ENCODE assay signal across 16 mouse cellular contexts in genomic region chr13:55870001-55870400, GRCm38 (mm10). TPM values are rescaled to one million over a fixed set of nuclear protein-coding genes. Genes with fewer than 3 reads are reported as not detected.
DNase-seq lines count a peak whose midpoint lies in the region; TF ChIP-seq lines count a peak whose summit lies in the region.
"Had no signal": no experiment of that assay in that cellular context is flagged by ENCODE, and none has a peak within 500 bp of the region (broad histone marks: within the 10 kb centered on the region; RNA-seq: fewer than 3 reads in every experiment).

No protein-coding gene starts in this region.

- no peak overlapping the region for H3K4me3 ChIP-seq in kidney, adult 2 months (ENCODE audit: insufficient read depth, low read depth, low read length)
- no peak overlapping the region for H3K4me3 ChIP-seq in testis, adult 2 months (ENCODE audit: control insufficient read depth, low read depth, low read length)
- no peak overlapping the region for H3K4me3 ChIP-seq in limb, embryonic 10.5 days
- H3K4me3 ChIP-seq: embryonic facial prominence, embryonic 15.5 days; heart, embryonic 15.5 days; liver, embryonic 13.5 days had no signal

- TF ChIP-seq CTCF in kidney, adult 2 months (conservative IDR thresholded peaks at IDR 0.05; ENCODE audit: insufficient read depth, insufficient read length, low read depth, low read length) = 0 out of 2 replicates have a peak, but pooled peaks have one; percentile 16
- TF ChIP-seq CTCF in testis, adult 2 months (IDR thresholded peaks at IDR 0.05; ENCODE audit: control insufficient read depth, insufficient read depth, insufficient replicate concordance, low read depth, low read length) = peak; percentile 31; the same call in 1 of the 2 replicates

- H3K36me3 ChIP-seq in kidney, adult 2 months (ENCODE audit: control insufficient read depth, insufficient read depth, low read length) = no peaks in the 10 kb centered on the region
- H3K36me3 ChIP-seq in testis, adult 2 months (ENCODE audit: control insufficient read depth, insufficient read depth, low read length) = no peaks in the 10 kb centered on the region
- H3K36me3 ChIP-seq in limb, embryonic 10.5 days = no peaks in the 10 kb centered on the region
- H3K36me3 ChIP-seq: embryonic facial prominence, embryonic 15.5 days; heart, embryonic 15.5 days; liver, embryonic 13.5 days had no signal

- H3K27ac ChIP-seq in kidney, adult 2 months (ENCODE audit: insufficient read depth, low read depth, low read length) = no peak overlapping the region
- H3K27ac ChIP-seq in testis, adult 2 months (ENCODE audit: control insufficient read depth, insufficient read depth, low read depth, low read length) = no peak overlapping the region
- H3K27ac ChIP-seq in limb, embryonic 10.5 days = no peak overlapping the region
- H3K27ac ChIP-seq: embryonic facial prominence, embryonic 15.5 days; heart, embryonic 15.5 days; liver, embryonic 13.5 days had no signal

- H3K9me3 ChIP-seq in limb, embryonic 10.5 days (replicated peaks) = no peaks in the 10 kb centered on the region; the same call in 1 of the 2 replicates
- H3K9me3 ChIP-seq: embryonic facial prominence, embryonic 15.5 days; heart, embryonic 15.5 days had no signal

- 75% methylated on average over 1 of the region's 1 CpGs for WGBS in kidney, adult 2 months
- WGBS in limb, embryonic 10.5 days = 81% methylated on average over 1 of the region's 1 CpGs

- H3K4me1 ChIP-seq in kidney, adult 2 months (ENCODE audit: control insufficient read depth, insufficient read depth, low read length) = no peaks in the 10 kb centered on the region
- H3K4me1 ChIP-seq in testis, adult 2 months (ENCODE audit: control insufficient read depth, insufficient read depth, low read length) = no peaks in the 10 kb centered on the region
- H3K4me1 ChIP-seq in limb, embryonic 10.5 days = peaks cover 5% of the 10 kb centered on the region
- H3K4me1 ChIP-seq: liver, embryonic 13.5 days had no signal

- no peak for DNase-seq in kidney, adult 2 months
- no peak for DNase-seq in kidney, postnatal 4 days
- no peak for DNase-seq in testis, postnatal 10 days (ENCODE audit: low spot score)
- DNase-seq in R1 (ENCODE audit: low read depth, low spot score) = peak; percentile 47
- no peak for DNase-seq in adrenal gland, adult (ENCODE audit: inconsistent age in 2 of 2, low spot score in 1 of 2)
- DNase-seq in limb, embryonic 10.5 days (ENCODE audit: low spot score) = no peak
- DNase-seq: adrenal gland, adult 2 months; kidney, postnatal 10 days; liver, embryonic 13.5 days; right cerebral cortex, adult 18-20 months; thymus, postnatal 36 days had no signal

- no peaks in the 10 kb centered on the region for H3K27me3 ChIP-seq in kidney, adult 2 months (replicated peaks; ENCODE audit: control insufficient read depth, insufficient read depth, low read length)
- H3K27me3 ChIP-seq in testis, adult 2 months (ENCODE audit: control insufficient read depth, insufficient read depth, low read length) = no peaks in the 10 kb centered on the region
- H3K27me3 ChIP-seq in limb, embryonic 10.5 days (ENCODE audit: low read depth, poor library complexity, severe bottlenecking) = no peaks in the 10 kb centered on the region
- H3K27me3 ChIP-seq: heart, embryonic 15.5 days; liver, embryonic 13.5 days had no signal

- TF ChIP-seq POLR2A in kidney, adult 2 months (IDR thresholded peaks at IDR 0.05; ENCODE audit: low read depth, low read length) = no peak
- no peak for TF ChIP-seq POLR2A in testis, adult 2 months (IDR thresholded peaks at IDR 0.05; ENCODE audit: control insufficient read depth, low read depth, low read length)

RNA-seq across cellular contexts. Expression of gene Pitx1, which starts 34.0 kb away (rescaled TPM):
- polyA plus RNA-seq in kidney, adult 2 months (2012; rRNA removed) = 0.03 and 0.05 TPM in 2 replicates
- 0.04 and 0.05 TPM in 2 replicates for polyA plus RNA-seq in testis, adult 2 months (2012; rRNA removed)
- polyA plus RNA-seq in limb, embryonic 10.5 days (2016; fragmentation: Nextera tagmentation; extraction: Ambion mirVana) = 77.9 and 151 TPM in 2 replicates
- polyA plus RNA-seq: adrenal gland, adult 2 months; forebrain, embryonic 14.5 days; hindbrain, embryonic 16.5 days had no signal

Comparison
In these comparisons a context has a peak if more than half of its experiments do, and no peak if none do; other contexts are left out.
1. RNA of gene Pitx1, which starts 34.0 kb away (polyA plus RNA-seq): 77.9 to 151 TPM in limb, embryonic 10.5 days; 0.04 to 0.05 TPM in testis, adult 2 months and 0.03 to 0.05 TPM in kidney, adult 2 months; every median in the first group is over 10 times any median in the second.